Mouse (Mus musculus) forebrain, embryonic 10.5 days (tissue): ENCODE data around the gene Sult1a1. TPM values are rescaled to one million over a fixed set of nuclear protein-coding genes. Genes with fewer than 3 reads are reported as not detected.
"Not testable (repeated sequence)": the region's sequence is repeated elsewhere in the genome, so short reads cannot be mapped to it uniquely, and the experiment has no call there.

Source experiments
- DNase-seq: peaks from one replicate; pipeline ENCODE4 v3.0.0-alpha.2; 2017; ENCODE audit warnings: low spot score; ENCODE audit errors: extremely low spot score
- H3K27ac ChIP-seq: fragments of 300-500 bp; sonication (generic); 2 replicates; pipeline ENCODE4 v1.5.1; 2016; ENCODE audit warnings: mild to moderate bottlenecking
- H3K27me3 ChIP-seq: fragments of 300-500 bp; sonication (generic); 2 replicates; pipeline ENCODE4 v1.6.1; 2016; ENCODE audit warnings: mild to moderate bottlenecking; ENCODE audit not compliant: poor library complexity, severe bottlenecking
- H3K36me3 ChIP-seq: fragments of 300-500 bp; sonication (generic); replicated peaks from 2 replicates; pipeline ENCODE4 v1.6.1; 2016; ENCODE audit warnings: mild to moderate bottlenecking, moderate library complexity
- H3K4me1 ChIP-seq: fragments of 300-500 bp; sonication (generic); 2 replicates; pipeline ENCODE4 v1.6.1; 2016
- H3K4me3 ChIP-seq: fragments of 300-500 bp; sonication (generic); 2 replicates; pipeline ENCODE4 v1.5.1; 2016; ENCODE audit warnings: mild to moderate bottlenecking, moderate library complexity
- H3K9me3 ChIP-seq: fragments of 300-500 bp; sonication (generic); 2 replicates; pipeline ENCODE4 v1.6.1; 2016; ENCODE audit warnings: mild to moderate bottlenecking, moderate library complexity
- WGBS: fragments of 180-500 bp; shearing (Covaris S2); methylation state at CpG from one replicate; pipeline ENCODE4 v1.1.7; 2016; 5-methylcytosine and 5-hydroxymethylcytosine counted together
- polyA plus RNA-seq: library from polyadenylated mRNA; unstranded; fragments of >200 nt; fragmentation: Nextera tagmentation; extraction: Ambion mirVana; gene quantifications from 2 replicates; pipeline ENCODE4 v1.2.1, GENCODE M21; 2016

Gene Sult1a1
- polyA plus RNA-seq, 1 experiment from 2014 or later = 0.40 TPM

- peaks cover 54% of the 10 kb centered on the region for H3K36me3 ChIP-seq
- H3K4me1 ChIP-seq = peaks cover 29% of the 10 kb centered on the region
- no peaks in the 10 kb centered on the region for H3K9me3 ChIP-seq
- peak overlapping the region; percentile 79 for H3K4me3 ChIP-seq
- H3K27me3 ChIP-seq = no peaks in the 10 kb centered on the region
- peak overlapping the region; percentile 96 for H3K27ac ChIP-seq
- WGBS = 51% methylated on average over 10 of the region's 10 CpGs
- no peak for DNase-seq
Observed at GRCm38 (mm10) chr7:126694441-126695051, 18.3 kb upstream of the Sult1a1 start.

DNA sequence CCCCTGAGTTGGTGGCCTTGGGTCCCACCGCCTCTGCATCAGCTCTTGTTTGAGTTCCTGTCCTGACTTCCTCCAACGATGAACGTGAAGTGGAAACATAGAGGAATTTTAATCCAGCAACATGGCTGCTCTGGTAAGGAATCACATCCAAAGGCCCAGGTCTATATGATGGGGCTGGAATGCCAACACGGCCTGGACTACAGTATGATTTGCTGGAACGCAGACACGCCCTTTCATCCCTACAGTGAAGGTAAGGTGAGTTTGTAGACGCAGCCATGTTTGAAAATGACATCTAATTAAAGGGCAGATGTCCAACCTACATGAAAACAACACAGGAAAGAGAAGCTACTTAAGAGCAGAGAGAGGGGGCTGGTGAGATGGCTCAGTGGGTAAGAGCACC lies 17.5 kb upstream of the Sult1a1 start:
- Histone ChIP-seq H3K4me1 (peaks cover 29% of the 10 kb centered on the region), H3K27ac (no peak overlapping the region), H3K9me3 (no peaks in the 10 kb centered on the region), H3K27me3 (no peaks in the 10 kb centered on the region), H3K36me3 (peaks cover 49% of the 10 kb centered on the region), H3K4me3 (no peak overlapping the region; the same call in 1 of the 2 replicates)
- 92% methylated on average over 7 of the region's 7 CpGs for WGBS
- DNase-seq = no peak

- Histone ChIP-seq H3K27ac (no peak overlapping the region), H3K4me3 (no peak overlapping the region), H3K9me3 (no peaks in the 10 kb centered on the region), H3K4me1 (peaks cover 29% of the 10 kb centered on the region), H3K27me3 (no peaks in the 10 kb centered on the region), H3K36me3 (peaks cover 47% of the 10 kb centered on the region)
- 48% methylated on average over 3 of the region's 3 CpGs for whole genome bisulfite sequencing
- DNase-seq = peak; percentile 56
Observed at GRCm38 (mm10) chr7:126693256-126693655, 17.0 kb upstream of the Sult1a1 start.

GRCm38 (mm10) chr7:126692426-126692825 lies 16.2 kb upstream of the Sult1a1 start:
- DNase-seq = no peak
- H3K27ac ChIP-seq = no peak overlapping the region
- peaks cover 28% of the 10 kb centered on the region for H3K4me1 ChIP-seq
- H3K4me3 ChIP-seq = no peak overlapping the region
- 95% methylated on average over 26 of the region's 26 CpGs for WGBS
- H3K36me3 ChIP-seq = peaks cover 39% of the 10 kb centered on the region
- no peaks in the 10 kb centered on the region for H3K27me3 ChIP-seq
- H3K9me3 ChIP-seq = no peaks in the 10 kb centered on the region

DNA sequence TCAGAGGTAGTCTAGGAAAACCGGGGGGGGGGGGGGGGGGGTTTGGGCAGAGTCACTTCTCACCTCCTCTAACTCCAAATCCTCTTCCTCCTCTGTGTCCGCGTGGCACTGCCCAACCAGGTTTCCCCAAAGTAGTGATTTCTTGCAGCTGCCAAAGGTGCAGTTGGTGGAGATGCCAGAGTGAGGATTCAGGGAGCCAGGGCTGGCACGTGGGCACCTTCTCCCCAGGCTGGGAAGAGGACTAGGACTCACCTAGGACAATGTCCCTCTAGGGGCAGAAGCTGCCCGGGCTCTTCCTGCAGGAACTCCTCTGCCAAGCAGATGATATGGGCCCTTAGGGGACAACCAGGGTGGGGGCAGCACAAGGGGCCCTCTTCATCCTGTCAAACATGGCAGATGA lies 15.4 kb upstream of the Sult1a1 start:
- DNase-seq = no peak
- Histone ChIP-seq H3K27ac (no peak overlapping the region), H3K9me3 (no peaks in the 10 kb centered on the region), H3K27me3 (no peaks in the 10 kb centered on the region), H3K4me3 (no peak overlapping the region), H3K36me3 (peaks cover 34% of the 10 kb centered on the region), H3K4me1 (peaks cover 20% of the 10 kb centered on the region)
- 80% methylated on average over 5 of the region's 5 CpGs for WGBS

GRCm38 (mm10) chr7:126690737-126691136 lies 14.5 kb upstream of the Sult1a1 start:
- WGBS = 94% methylated on average over 3 of the region's 3 CpGs
- DNase-seq = no peak
- H3K9me3 ChIP-seq = no peaks in the 10 kb centered on the region
- no peaks in the 10 kb centered on the region for H3K27me3 ChIP-seq
- H3K36me3 ChIP-seq = peaks cover 34% of the 10 kb centered on the region
- no peak overlapping the region for H3K4me3 ChIP-seq
- no peak overlapping the region for H3K27ac ChIP-seq
- peaks cover 14% of the 10 kb centered on the region for H3K4me1 ChIP-seq

DNA sequence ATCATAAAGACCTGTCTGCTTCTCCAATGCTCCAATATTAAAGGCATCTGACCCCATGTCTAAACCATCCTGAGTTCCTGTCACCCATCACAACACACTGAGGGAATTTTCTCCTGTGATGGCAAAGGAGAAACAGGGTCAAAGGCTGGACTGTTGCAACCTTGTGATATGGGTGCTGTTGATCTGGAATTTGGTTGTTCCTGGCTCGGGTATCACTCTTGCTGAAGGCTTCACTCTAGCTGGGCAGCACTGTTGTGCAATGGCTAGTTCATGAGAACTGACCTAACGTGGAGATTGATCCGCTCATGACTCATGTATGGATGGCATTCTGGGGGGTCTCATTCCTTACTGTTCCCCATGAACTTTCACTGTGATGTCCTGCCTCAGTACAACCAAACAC lies 12.8 kb upstream of the Sult1a1 start:
- H3K27ac ChIP-seq = no peak overlapping the region
- no peaks in the 10 kb centered on the region for H3K27me3 ChIP-seq
- no peak overlapping the region for H3K4me3 ChIP-seq
- no peaks in the 10 kb centered on the region for H3K9me3 ChIP-seq
- DNase-seq = no peak
- 86% methylated on average over 3 of the region's 3 CpGs for WGBS
- peaks cover 35% of the 10 kb centered on the region for H3K36me3 ChIP-seq
- H3K4me1 ChIP-seq = peaks cover 5% of the 10 kb centered on the region; the same call in 1 of the 2 replicates

GRCm38 (mm10) chr7:126688156-126688555 lies 11.9 kb upstream of the Sult1a1 start:
- WGBS = 90% methylated on average over 4 of the region's 4 CpGs
- not testable (repeated sequence) for H3K27ac ChIP-seq, H3K9me3 ChIP-seq, H3K4me1 ChIP-seq, DNase-seq, H3K4me3 ChIP-seq, H3K27me3 ChIP-seq
- peaks cover 38% of the 10 kb centered on the region for H3K36me3 ChIP-seq

GRCm38 (mm10) chr7:126681221-126681620 lies 5.0 kb upstream of the Sult1a1 start:
- Histone ChIP-seq H3K27ac (no peak overlapping the region), H3K9me3 (no peaks in the 10 kb centered on the region), H3K36me3 (peaks cover 30% of the 10 kb centered on the region), H3K27me3 (no peaks in the 10 kb centered on the region), H3K4me3 (no peak overlapping the region), H3K4me1 (no peaks in the 10 kb centered on the region)
- no peak for DNase-seq
- WGBS = 97% methylated on average over 5 of the region's 5 CpGs

DNA sequence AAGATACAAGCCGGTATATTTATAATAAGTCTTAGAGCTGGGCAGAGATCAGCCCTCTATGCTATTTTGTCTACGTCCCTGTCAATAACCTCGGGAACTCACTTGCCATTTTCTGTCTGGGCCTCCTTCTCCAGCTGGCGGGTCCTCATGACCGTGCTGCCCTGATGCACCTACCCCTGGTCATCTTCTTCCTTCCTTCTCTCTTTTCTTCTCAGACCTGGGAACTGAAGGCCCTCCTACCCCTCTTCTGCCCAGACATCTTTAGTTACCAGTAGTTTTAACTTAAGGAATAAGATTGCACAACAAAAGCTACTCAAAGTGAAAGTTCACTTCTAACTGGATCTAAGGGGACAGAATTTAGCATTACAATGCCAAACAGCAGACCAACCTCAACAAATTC lies 3.5 kb upstream of the Sult1a1 start:
- WGBS = 94% methylated on average over 5 of the region's 5 CpGs
- H3K36me3 ChIP-seq = peaks cover 39% of the 10 kb centered on the region
- no peaks in the 10 kb centered on the region for H3K4me1 ChIP-seq
- H3K27me3 ChIP-seq = no peaks in the 10 kb centered on the region
- DNase-seq = no peak
- no peaks in the 10 kb centered on the region for H3K9me3 ChIP-seq
- no peak overlapping the region for H3K4me3 ChIP-seq
- H3K27ac ChIP-seq = no peak overlapping the region

- Histone ChIP-seq H3K27ac (no peak overlapping the region), H3K36me3 (peaks cover 44% of the 10 kb centered on the region)
Observed at GRCm38 (mm10) chr7:126678545-126679341, 2.5 kb upstream of the Sult1a1 start.

DNA sequence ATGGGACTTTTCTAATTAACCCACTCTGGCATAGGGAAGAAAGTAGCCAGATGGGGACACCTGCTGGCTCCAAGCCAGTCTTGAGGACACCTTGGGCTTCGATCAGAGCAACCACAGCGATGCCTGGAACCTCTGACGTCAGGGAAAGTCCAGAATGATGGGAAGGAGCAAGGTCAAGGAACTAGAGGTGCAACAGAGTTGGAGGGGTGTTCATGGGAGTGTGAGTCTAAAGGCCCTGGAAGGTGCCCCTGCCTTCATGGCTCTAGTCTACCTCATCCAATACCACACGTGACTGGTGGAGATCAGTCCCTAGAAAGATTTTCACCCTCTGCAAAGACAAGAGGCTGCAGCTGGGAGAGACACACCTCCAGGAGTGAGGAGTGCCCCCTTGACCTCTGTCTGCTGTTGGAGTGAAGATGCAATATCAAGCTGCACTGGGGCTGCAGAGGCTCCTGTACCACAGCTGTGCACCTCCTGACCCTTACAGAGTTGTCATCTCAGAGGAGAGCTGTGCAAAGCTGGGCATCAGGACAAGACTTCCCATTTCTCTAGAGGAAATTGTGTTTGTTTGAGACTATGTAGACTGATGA lies 494 bp upstream of the Sult1a1 start:
- DNase-seq = no peak
- Histone ChIP-seq H3K27me3 (no peaks in the 10 kb centered on the region), H3K4me1 (no peaks in the 10 kb centered on the region), H3K4me3 (no peak overlapping the region), H3K36me3 (peaks cover 62% of the 10 kb centered on the region), H3K27ac (no peak overlapping the region), H3K9me3 (no peaks in the 10 kb centered on the region)
- 88% methylated on average over 4 of the region's 4 CpGs for WGBS

More at GRCm38 (mm10) chr7:126678545-126679341, 2.5 kb upstream of the Sult1a1 start:
- no peak for DNase-seq
- no peaks in the 10 kb centered on the region for H3K27me3 ChIP-seq
- no peaks in the 10 kb centered on the region for H3K4me1 ChIP-seq
- H3K4me3 ChIP-seq = no peak overlapping the region
- H3K9me3 ChIP-seq = no peaks in the 10 kb centered on the region
- 88% methylated on average over 8 of the region's 8 CpGs for WGBS

DNA sequence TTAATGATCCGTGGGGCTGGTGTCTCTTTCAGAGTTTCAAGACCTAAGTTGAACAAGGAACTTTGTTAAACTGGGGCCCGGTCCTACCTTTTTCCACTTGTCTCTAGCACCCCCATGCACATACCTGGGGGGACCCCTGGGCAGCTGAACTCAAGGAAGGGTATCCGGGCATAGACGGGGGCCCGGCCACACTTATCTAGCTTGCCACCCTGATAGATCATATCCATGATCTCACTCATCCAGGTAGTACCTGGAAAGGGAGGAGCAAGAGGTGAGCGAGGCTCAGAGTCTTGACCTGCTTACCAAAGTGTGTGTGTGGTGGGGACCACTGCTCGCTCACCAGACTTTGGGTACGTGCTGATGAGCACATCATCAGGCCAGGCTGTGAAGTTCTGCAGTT lies 1.1 kb downstream of the Sult1a1 start:
- DNase-seq = no peak
- Histone ChIP-seq H3K27ac (no peak overlapping the region), H3K4me3 (no peak overlapping the region), H3K9me3 (no peaks in the 10 kb centered on the region), H3K4me1 (no peaks in the 10 kb centered on the region), H3K27me3 (no peaks in the 10 kb centered on the region), H3K36me3 (peaks cover 75% of the 10 kb centered on the region)
- 95% methylated on average over 8 of the region's 8 CpGs for WGBS
